Mouse (Mus musculus) megakaryocyte, embryonic 14.5 days (primary cell): Measurements from ENCODE around the gene Fblim1. TPM values are rescaled to one million over a fixed set of nuclear protein-coding genes. Genes with fewer than 3 reads are reported as not detected.
"Not testable (repeated sequence)": the region's sequence is repeated elsewhere in the genome, so short reads cannot be mapped to it uniquely, and the experiment has no call there.

ENCODE experiments used
- H3K27me3 ChIP-seq: replicated peaks from 2 replicates; pipeline ENCODE3; 2012; ENCODE audit warnings: inconsistent platforms
- H3K36me3 ChIP-seq: replicated peaks from 2 replicates; pipeline ENCODE3; 2012; ENCODE audit warnings: low read length, inconsistent platforms, mixed read lengths
- H3K4me1 ChIP-seq: 2 replicates; pipeline ENCODE4 v1.6.1; 2012; ENCODE audit warnings: inconsistent platforms
- H3K4me3 ChIP-seq: replicated peaks from 2 replicates; pipeline ENCODE3; 2012; ENCODE audit warnings: moderate library complexity, mild to moderate bottlenecking, inconsistent platforms
- H3K9me3 ChIP-seq: 2 replicates; pipeline ENCODE4 v1.6.1; 2012; ENCODE audit warnings: inconsistent platforms
- FLI1 ChIP-seq: IDR thresholded peaks from 2 replicates; pipeline ENCODE4 v1.6.1; 2012; ENCODE audit warnings: low read length, inconsistent platforms, mixed read lengths
- GATA1 ChIP-seq: IDR thresholded peaks from 3 replicates; pipeline ENCODE4 v1.6.1; 2012; ENCODE audit warnings: mixed read lengths, low read length, inconsistent platforms, borderline replicate concordance
- polyA plus RNA-seq: library from polyadenylated mRNA; stranded (reverse); fragments of >175 nt; gene quantifications from 2 replicates; pipeline ENCODE4 v1.2.3, GENCODE M21; 2012; ENCODE audit warnings: low replicate concordance; ENCODE audit not compliant: insufficient read depth

Gene Fblim1
- polyA plus RNA-seq, 1 experiment = 17.1 TPM

DNA sequence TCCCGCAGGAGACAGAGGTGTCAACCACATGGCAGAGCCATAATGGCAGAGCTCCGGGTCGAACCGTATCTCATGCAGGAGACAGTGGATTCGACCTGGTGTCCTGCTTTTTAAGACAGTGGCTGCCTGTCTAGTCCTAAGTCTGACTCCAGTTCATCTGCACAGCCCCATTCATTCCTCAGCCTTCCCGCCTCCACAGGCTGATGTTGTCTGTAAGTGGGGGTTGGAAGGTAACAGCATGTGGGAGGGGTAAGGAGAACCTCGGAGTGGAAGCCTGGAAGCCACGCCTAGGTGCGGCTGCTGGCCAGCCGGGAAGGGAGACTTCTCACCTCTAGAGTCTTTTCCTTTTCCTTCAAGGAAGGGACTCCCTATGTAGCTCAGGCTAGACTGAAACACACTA, 34.0 kb downstream of the Fblim1 start:
- TF ChIP-seq GATA1 = no peak
- TF ChIP-seq FLI1 = no peak
- H3K36me3 ChIP-seq = no peaks in the 10 kb centered on the region
- peaks cover 54% of the 10 kb centered on the region for H3K27me3 ChIP-seq
- no peak overlapping the region for H3K4me3 ChIP-seq
- peaks cover 3% of the 10 kb centered on the region for H3K9me3 ChIP-seq
- peaks cover 18% of the 10 kb centered on the region for H3K4me1 ChIP-seq

DNA sequence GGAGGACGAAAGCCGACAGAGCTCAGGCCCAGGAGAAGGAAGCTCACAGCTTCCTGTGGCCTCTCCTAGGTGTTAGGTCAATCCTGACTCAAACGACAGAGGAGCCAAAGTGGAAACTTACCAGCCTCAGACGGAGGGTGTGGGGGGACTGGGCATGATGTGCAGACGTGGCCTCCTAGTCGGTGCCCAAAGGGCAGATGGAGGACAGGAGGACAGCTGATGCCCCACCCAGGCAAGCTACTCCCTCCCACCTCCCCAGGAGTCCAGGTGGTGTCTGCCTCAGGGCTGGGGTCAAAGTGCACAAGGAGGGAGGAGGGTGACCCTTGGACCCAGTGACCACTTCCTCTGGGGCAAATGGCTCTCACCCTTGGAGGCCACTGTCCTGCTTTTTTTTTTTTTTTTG, 34.6 kb downstream of the Fblim1 start:
- Histone ChIP-seq H3K9me3 (no peaks in the 10 kb centered on the region), H3K4me3 (no peak overlapping the region), H3K36me3 (no peaks in the 10 kb centered on the region), H3K4me1 (peaks cover 18% of the 10 kb centered on the region), H3K27me3 (peaks cover 52% of the 10 kb centered on the region)
- TF ChIP-seq FLI1 (no peak), GATA1 (no peak)

DNA sequence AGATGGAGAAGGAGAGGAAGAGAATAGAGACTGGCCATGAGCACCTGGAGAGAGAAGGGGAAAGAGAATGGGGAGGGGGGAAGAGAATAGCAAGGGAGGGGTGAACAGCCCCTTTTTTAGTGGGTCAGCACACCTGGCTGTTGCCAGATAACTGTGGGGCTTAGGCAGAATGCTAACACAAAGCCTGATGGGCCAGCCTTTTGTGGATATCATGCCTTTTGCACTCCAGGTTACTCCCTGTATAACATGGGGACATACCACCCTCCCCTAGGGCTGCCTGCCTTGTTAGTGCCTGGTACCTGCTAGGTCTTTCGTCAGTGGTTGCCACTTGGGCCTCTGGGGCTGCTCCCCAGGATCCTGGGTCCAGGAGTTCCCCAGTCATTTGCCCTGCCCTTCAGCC, 35.1 kb downstream of the Fblim1 start:
- no peak for TF ChIP-seq FLI1
- no peak for TF ChIP-seq GATA1
- Histone ChIP-seq H3K4me1 (peaks cover 18% of the 10 kb centered on the region), H3K36me3 (no peaks in the 10 kb centered on the region), H3K9me3 (no peaks in the 10 kb centered on the region), H3K27me3 (peaks cover 49% of the 10 kb centered on the region), H3K4me3 (no peak overlapping the region)

DNA sequence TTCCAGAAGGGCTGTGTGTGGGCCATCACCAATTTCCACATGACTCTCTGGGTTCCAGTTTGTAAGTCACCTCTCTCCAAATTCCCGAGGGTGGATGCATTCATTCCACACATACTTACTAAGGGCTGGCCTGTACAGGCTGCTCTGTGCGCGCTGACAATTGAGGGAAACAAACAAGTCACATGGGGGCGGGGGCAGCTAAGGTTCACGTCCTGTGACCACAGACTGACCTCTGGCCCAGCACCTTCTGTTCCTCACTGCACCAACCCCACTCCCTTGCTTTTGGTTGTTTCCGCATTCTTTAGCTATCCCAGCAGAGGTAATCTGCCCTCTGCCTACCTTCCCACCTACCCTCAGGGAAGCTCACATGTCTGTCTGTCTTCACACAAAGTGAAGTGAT, 35.9 kb downstream of the Fblim1 start:
- peaks cover 14% of the 10 kb centered on the region for H3K4me1 ChIP-seq
- H3K4me3 ChIP-seq = no peak overlapping the region
- H3K9me3 ChIP-seq = no peaks in the 10 kb centered on the region
- no peak for TF ChIP-seq FLI1
- TF ChIP-seq GATA1 = no peak
- no peaks in the 10 kb centered on the region for H3K36me3 ChIP-seq
- H3K27me3 ChIP-seq = peaks cover 48% of the 10 kb centered on the region

DNA sequence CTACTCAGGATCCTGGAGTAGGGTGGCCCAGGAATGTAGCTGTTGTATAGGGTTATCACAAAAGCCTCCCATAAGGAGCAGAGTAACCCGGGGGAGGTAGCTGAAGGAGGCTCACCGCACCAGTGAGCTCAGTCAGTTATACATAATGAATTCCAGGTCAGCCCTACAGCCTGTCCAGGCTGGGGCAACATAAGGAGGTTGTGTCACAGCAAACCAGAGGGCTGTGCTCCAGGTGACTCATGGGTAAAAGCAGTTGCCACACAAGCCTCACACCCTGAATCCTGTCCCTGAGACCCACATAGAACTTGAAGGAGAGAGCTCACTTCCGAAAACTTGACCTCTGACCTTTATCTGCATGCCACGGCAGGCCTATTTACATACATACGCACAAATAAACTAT, 36.9 kb downstream of the Fblim1 start:
- no peak overlapping the region for H3K4me3 ChIP-seq
- no peaks in the 10 kb centered on the region for H3K36me3 ChIP-seq
- H3K4me1 ChIP-seq = peaks cover 11% of the 10 kb centered on the region
- H3K27me3 ChIP-seq = peaks cover 39% of the 10 kb centered on the region
- H3K9me3 ChIP-seq = no peaks in the 10 kb centered on the region
- TF ChIP-seq GATA1 (no peak), FLI1 (no peak)

DNA sequence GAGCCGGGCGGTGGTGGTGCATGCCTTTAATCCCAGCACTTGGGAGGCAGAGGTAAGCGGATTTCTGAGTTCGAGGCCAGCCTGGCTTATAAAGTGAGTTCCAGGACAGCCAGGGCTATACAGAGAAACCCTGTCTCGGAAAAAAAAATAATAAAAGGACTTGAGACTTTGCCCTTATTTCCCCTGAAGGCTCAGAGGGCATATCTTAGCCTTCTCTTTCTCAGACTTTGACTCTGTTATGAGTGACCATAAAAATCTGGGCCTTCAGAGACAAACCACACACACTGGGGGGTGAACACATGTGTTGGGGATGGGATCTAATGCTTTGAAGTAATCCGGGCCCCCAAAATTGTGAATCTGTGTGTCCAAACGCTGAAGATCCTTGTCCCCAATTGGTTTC, 38.7 kb downstream of the Fblim1 start:
- not testable (repeated sequence) for H3K9me3 ChIP-seq, H3K4me3 ChIP-seq, H3K36me3 ChIP-seq, H3K4me1 ChIP-seq
- peaks cover 25% of the 10 kb centered on the region for H3K27me3 ChIP-seq

DNA sequence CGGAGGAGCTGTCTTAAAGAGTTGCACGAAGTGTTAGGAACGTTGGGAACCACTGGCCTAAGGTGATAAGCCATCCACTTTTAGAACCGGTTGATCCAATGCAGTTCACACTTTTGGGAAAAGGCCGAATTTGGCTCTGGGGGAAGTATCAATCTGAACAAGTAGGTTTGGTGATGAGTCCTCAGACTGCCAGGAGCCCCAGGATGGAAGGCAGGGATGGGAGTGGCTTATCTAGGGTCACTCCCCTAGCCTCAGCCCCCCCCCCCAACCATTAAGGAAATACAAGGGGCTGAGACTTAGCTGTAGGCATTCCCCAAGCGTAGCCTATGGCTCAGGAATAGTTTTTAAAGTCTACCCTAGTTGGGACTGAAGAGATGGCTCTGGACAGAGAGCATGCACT, 39.7 kb downstream of the Fblim1 start:
- H3K36me3 ChIP-seq = no peaks in the 10 kb centered on the region
- H3K27me3 ChIP-seq = peaks cover 18% of the 10 kb centered on the region
- H3K4me1 ChIP-seq = peaks cover 4% of the 10 kb centered on the region
- H3K9me3 ChIP-seq = no peaks in the 10 kb centered on the region
- TF ChIP-seq GATA1 = no peak
- TF ChIP-seq FLI1 = no peak
- H3K4me3 ChIP-seq = no peak overlapping the region

DNA sequence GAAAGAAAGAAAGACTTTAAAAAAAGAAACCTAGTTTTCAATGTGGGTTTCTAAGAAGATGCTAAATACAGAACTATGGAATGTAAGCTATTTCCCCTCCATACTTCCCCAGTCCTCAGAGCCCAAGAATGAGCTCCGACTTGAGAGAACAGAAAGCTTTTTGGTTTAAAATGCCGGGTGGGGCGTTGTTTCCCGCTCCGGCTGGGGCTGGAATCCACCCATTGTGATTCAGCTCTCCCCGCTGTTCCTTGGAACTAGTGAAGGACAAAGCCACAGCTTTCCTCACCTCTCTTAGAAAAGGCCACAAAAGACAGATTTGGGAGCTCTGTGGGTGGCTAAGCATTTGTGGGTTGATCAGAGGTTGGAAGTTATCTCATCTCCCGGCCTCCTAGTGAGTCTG, 40.6 kb downstream of the Fblim1 start:
- Histone ChIP-seq H3K27me3 (peaks cover 12% of the 10 kb centered on the region), H3K36me3 (no peaks in the 10 kb centered on the region), H3K4me3 (no peak overlapping the region), H3K9me3 (no peaks in the 10 kb centered on the region), H3K4me1 (peaks cover 6% of the 10 kb centered on the region)
- TF ChIP-seq GATA1 (no peak), FLI1 (no peak)

DNA sequence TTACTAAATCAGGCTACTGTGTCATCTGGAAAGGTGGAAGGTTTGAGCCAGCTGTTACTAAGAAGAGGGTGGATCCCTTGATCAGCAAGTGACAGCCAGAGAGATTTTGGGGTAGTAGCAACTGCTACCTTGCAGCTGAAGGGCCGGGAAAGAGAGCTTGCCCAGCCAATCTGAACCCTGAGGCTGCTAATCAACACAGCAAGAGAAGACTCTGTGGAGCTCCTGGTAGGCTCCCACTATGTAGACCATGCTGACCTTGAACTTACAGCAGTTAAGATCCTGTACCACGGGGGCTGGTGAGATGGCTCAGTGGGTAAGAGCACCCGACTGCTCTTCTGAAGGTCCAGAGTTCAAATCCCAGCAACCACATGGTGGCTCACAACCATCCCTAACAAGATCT, 41.2 kb downstream of the Fblim1 start:
- no peak overlapping the region for H3K4me3 ChIP-seq
- H3K9me3 ChIP-seq = no peaks in the 10 kb centered on the region
- H3K27me3 ChIP-seq = peaks cover 7% of the 10 kb centered on the region
- H3K36me3 ChIP-seq = no peaks in the 10 kb centered on the region
- TF ChIP-seq GATA1 (no peak), FLI1 (no peak)
- peaks cover 13% of the 10 kb centered on the region for H3K4me1 ChIP-seq

DNA sequence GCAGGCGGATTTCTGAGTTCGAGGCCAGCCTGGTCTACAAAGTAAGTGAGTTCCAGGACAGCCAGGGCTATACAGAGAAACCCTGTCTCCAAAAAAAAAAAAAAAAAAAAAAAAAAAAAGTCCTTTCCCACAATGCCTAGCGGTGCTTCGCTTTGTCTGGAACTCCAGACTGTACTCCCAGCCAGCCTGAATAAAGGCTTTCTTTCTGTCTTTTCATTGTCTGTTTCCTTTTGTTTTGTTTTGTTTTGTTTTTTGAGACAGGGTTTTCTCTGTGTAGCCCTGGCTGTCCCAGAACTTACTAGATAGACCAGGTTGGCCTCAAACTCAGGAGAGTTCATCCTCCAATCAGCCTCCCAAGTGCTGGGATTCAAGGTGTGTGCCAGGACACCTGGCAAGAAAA, 41.7 kb downstream of the Fblim1 start:
- TF ChIP-seq GATA1 = no peak
- TF ChIP-seq FLI1 = no peak
- H3K9me3 ChIP-seq = no peaks in the 10 kb centered on the region
- no peaks in the 10 kb centered on the region for H3K36me3 ChIP-seq
- H3K4me3 ChIP-seq = no peak overlapping the region
- H3K4me1 ChIP-seq = peaks cover 16% of the 10 kb centered on the region
- H3K27me3 ChIP-seq = peaks cover 6% of the 10 kb centered on the region

DNA sequence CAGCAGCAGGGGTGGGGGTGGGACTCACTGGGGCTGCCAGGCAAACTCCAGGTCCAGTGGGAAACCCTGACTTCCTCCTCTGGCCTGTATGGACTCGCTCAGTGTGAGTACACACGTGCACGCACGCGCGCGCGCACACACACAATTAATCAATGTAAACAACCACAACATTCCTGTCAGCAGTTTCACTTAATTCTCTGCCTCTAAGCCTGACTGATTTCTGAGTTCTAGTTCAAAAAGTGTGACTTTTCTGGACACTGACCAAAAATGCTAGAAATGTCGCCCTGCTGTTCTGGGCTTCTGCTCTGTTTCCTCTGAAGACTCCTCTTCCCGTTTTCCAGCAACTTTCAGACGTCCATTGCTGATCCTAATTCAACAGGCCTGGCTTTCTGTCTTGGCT, 43.6 kb downstream of the Fblim1 start:
- Histone ChIP-seq H3K4me1 (peaks cover 32% of the 10 kb centered on the region), H3K4me3 (no peak overlapping the region), H3K9me3 (0 out of 2 replicates have a peak, but pooled peaks cover 3% of the 10 kb centered on the region), H3K27me3 (peaks cover 3% of the 10 kb centered on the region), H3K36me3 (peaks cover 2% of the 10 kb centered on the region)
- TF ChIP-seq GATA1 (no peak), FLI1 (no peak)

DNA sequence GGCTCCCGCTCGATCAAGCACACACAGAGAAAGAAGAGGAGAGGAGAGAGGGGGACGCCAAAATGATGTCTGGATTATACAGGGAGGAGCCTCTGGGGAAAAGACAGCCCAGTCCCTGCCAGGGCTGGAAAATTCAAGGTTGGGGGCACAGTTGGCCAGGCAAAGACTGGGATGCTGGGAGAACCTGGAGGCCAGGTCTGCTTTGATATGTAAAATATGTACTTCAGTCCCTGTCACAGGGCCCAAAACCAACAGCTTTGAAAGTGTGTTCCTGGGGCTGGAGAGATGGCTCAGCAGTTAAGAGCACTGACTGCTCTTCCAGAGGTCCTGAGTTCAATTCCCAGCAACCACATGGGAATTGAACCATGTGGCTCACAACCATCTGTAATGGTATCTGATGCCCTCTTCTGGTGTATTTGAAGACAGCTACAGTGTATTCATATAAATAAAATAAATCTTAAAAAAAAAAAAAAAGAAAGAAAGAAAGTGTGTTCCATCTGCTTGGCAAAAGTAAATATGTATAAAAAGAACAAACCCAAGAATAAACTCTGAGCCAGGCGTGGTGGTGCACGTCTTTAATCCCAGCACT, 44.5 kb downstream of the Fblim1 start:
- H3K36me3 ChIP-seq, H3K4me3 ChIP-seq, H3K27me3 ChIP-seq, H3K9me3 ChIP-seq: not testable (repeated sequence)
- peaks cover 32% of the 10 kb centered on the region for H3K4me1 ChIP-seq
